Mouse (Mus musculus) frontal cortex, postnatal 14 days (tissue): ENCODE measurements around the gene Rell1.

Experiments
- DNase-seq, 2 experiments: peaks; one replicate each; pipeline ENCODE4 v3.0.0; 2022; ENCODE audit warnings: low spot score in 2 of 2

Rell1 gene

DNA sequence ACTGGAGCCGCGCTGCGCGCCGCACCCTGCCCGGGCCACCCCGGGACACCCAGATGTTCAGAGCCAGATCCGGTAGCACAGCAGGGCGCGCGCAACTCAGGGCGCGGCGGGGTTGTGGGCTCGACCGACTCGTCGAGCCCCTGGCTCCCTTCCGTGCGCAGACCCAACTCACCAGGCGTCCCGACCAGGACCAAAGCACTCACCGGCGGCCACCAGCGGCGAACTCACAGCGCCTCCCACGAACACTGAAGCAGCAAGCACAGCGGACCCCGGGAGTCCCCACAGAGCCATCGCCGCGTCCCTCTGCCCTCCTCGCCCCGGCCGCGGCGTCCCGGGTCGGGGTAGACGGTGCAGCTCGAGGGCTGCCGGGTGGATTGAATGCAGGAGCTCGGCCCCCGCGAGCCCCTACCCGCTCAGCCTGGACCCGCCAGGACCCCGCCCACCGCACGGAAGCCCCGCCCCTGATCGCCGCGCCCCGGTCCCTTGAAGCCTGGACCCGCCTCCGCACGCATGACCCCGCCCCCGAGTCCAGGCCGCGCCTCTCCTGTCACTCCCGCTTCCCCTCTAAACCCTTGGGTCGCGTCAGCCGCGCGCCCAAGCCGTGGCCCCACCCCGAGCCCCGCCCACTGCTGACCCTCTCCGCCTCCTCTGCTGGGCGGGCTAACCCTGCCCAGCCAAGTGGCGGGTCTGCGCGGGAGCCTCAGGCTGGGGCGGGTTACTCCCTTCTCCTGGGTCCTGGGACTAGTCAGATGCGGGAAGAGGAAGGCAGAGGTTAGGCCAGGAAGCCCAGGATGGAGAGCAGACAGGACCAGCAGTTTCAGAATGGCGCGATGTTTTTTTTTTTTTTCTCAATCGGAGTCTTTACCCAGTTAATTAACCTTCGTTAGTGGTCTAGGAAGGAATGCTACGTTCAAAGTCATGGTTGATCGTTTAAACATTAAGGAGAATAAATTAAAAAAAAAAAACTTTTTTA lies at the start of gene Rell1:
Gene Rell1, minus strand, starts transcription at position 455 of the 973 bp plus-strand sequence.
- DNase-seq: peak; percentile 81 to 89

DNA sequence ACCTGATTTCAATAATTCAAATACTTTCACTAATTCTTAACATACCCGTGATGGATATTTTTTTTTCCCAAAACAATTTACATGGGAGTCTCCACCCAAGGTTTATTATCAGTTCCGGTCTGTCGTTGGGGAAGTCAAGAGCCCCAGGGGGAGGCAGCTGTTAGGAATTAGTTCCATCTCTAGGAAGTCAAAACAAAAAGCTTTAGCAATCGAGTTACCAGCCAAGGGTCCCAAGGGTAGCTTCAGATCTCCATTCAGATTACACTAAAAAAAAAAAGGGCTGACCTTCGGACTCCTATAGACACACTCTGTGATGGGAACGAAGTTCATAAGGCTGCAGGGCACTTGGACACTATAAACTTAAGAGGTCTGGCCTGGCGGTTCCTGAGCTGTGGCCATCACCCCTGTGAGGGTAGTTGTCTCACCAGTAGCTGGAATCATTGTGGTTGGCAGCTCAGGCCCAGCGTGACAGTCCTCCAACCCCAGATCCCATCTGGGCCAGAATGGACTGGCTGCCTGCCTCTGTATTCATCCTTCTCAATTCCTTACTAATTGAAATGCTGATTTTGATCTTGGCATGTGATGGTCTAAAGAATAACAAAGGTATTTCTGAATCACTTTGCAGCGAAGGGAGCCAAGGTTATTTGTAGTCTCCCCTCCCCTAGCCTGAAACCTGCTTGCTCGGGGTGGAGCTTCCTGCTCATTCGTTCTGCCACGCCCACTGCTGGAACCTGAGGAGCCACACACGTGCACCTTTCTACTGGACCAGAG lies 44.1 kb upstream of the Rell1 start:
- DNase-seq: no peak

DNA sequence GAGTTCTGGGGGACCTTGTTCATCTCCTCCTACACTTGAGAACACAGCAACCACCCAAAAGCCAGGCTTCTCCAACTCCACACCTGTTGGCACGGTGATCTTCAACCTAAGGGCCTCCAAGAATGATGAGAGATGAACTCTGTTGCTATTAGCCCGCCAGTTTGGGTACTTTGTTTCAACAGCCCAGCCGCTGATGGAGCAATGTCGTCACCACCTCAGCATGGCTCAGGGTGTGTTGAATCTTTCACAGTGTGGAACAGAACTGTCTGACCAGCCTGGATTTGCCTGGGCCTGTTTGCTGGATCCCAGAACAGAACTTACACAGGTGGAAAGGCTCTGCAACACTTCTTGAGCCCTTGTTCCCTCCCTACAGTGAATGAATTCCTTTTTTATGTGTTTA lies 37.9 kb upstream of the Rell1 start:
- DNase-seq: no peak

DNA sequence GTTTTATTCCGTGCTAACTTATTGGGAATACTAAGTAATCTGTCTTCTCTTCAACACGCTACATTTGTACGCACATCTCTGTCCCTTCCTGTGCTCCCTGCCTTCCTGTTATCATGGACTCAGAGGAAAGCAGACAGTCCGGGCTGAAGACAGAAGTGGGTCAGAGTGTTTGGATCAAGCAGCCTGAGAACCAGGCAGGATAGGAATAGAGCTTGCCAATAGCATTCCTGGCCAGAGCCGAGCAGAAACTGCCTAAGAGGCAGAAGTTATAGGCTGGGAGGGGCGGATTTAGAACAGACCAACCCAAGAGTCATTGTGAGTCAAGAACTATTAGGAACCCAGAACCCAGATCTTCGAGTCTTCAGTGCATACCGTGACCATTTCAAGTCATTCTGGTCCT lies 34.6 kb upstream of the Rell1 start:
- no peak for DNase-seq

GRCm38 (mm10) chr5:63993865-63994264 lies 25.2 kb upstream of the Rell1 start:
- DNase-seq: no peak

GRCm38 (mm10) chr5:63990675-63991074 lies 22.0 kb upstream of the Rell1 start:
- DNase-seq: no peak

GRCm38 (mm10) chr5:63986337-63986736 lies 17.6 kb upstream of the Rell1 start:
- no peak for DNase-seq

DNA sequence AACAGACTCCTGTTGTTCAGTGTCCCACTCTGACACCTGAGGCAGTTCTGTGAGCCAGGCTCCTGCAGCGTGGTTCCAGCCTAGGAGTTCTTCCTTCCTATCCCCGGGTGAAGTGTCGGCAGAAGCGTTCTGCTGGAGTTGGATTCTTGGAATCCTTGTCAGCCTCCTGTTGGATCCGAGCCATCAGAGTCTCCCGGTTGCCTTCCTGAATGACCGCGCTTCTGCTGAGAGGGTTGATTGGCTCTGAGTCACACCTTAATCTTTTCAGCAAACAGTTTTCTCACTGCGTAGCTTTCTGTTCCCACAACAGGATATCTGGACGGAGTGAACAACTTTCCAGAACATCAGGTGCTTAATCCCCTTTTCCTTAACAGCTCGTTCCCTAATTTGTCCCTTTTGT lies 13.6 kb upstream of the Rell1 start:
- DNase-seq: no peak

- no peak for DNase-seq
These were observed 2.3 kb upstream of the Rell1 start for GRCm38 (mm10) chr5:63970991-63971390.

DNA sequence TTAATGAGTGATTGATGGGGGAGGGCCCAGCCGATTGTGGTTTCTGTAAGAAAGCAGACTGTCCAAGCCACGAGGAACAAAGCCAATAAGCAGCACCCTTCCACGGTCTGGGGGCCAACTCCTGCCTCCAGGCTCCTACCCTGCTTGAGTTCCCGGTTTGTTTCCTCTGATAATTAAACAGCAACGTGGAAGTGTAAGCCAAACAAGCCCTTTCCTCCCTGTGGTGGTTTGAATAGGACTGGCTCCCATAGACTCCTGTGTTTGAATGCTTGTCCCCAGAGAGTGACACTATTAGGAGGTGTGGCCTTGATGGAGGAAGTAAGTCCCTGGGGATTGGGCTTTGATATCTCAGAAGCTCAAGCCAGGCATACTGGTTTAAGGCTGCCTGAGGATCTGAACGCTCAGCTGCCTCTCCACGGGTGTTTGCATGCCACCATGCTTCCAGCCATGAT lies 1.6 kb upstream of the Rell1 start:
- DNase-seq: no peak

GRCm38 (mm10) chr5:63969476-63970112 lies 897 bp upstream of the Rell1 start:
- no peak for DNase-seq

DNA sequence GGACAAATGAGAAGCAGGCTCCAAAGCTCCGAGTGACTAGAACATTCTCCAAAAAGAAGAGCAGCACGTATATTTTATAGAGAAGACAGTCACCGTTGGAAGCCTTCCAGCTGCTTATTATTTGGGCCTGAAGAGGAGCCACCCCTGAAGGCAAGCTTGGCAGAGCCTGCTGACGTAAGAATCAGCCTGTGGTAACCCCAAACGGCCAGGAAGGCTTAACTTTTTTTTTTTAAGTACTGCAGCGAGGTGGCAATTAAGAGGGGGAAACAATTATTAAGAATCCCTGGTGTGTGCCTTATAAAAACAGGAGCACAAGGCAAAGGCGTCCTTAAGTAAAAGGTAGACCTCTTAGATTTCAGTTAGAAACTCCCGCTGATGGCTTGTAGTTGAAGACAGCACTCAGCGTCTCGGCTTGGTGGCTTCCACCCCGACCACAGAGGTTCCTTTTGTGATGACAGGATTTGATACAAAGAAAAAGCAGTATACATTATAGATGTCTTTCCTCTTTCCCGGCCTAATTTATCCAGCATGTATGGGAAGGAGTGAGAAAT lies 1.0 kb downstream of the Rell1 start:
- no peak for DNase-seq

- DNase-seq: no peak
These were observed 2.3 kb downstream of the Rell1 start for GRCm38 (mm10) chr5:63966379-63966778.

GRCm38 (mm10) chr5:63965946-63966345 lies 2.8 kb downstream of the Rell1 start:
- no peak for DNase-seq

- DNase-seq: no peak
These were observed 4.1 kb downstream of the Rell1 start for GRCm38 (mm10) chr5:63964576-63964975.

- DNase-seq: no peak
These were observed 7.0 kb downstream of the Rell1 start for GRCm38 (mm10) chr5:63961726-63962125.

DNA sequence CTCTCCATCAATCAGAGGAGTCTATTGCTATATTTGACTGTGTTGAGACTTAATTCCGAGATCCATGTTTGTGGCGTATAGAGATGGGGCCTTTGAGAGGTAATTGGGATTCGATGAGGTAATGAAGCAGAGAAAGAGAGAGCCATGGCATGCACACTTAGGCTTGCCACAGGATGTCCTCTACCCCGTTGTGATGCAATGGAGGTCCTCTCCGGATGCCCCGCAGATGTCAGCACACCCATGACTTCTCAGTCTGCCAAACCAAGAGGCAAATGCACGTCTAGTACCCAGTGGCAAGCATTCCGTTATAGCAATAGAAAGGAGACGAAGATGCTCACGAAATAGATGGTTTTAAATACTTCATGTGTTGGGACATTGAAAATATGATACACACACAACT lies 8.1 kb downstream of the Rell1 start:
- no peak for DNase-seq

- DNase-seq: no peak
These were observed 9.6 kb downstream of the Rell1 start for GRCm38 (mm10) chr5:63958963-63959708.

DNA sequence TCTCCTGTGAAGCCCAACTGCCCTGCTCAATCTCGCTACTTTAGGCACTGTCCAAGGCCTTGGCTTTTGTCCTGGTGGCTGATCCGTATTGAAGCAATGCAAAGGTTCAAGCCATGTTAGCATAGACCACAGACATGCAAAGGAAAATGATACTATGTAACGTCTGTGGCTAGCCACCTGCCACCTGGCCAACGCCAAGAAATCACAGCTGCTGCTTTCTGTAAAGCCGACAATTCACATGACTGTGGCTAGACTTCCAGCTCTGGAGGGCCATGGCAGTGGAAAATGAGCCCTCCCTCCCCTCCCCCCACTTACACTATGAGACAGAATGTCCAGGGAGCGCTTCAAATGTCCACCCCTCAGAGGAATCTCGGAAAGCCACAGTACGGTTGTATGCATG lies 11.1 kb downstream of the Rell1 start:
- no peak for DNase-seq

- DNase-seq: no peak
These were observed 12.3 kb downstream of the Rell1 start for GRCm38 (mm10) chr5:63956411-63956810.

- DNase-seq: no peak
These were observed 15.2 kb downstream of the Rell1 start for GRCm38 (mm10) chr5:63953401-63954032.
